Mouse (Mus musculus) hindbrain, postnatal 0 days (tissue): ENCODE measurements at regions not wholly inside any gene's neighbourhood (a gene's known extent, or its start where the extent isn't known, plus 50 kb on each side); places are given as distances from the start of the nearest gene placed in this dataset.

Experiments used
- ATAC-seq: fragments of 200-750 bp; cut with Nextera tagmentation; 2 replicates; pipeline ENCODE4 v1.8.0; 2017; ENCODE audit warnings: mild to moderate bottlenecking, moderate TSS enrichment, moderate library complexity
- DNase-seq: peaks from one replicate; pipeline ENCODE4 v3.0.0-alpha.2; 2015; ENCODE audit warnings: low spot score
- H3K27ac ChIP-seq: fragments of 300-500 bp; sonication (generic); 2 replicates; pipeline ENCODE4 v1.5.1; 2014; ENCODE audit warnings: mild to moderate bottlenecking
- H3K27me3 ChIP-seq: fragments of 300-500 bp; sonication (generic); 2 replicates; pipeline ENCODE4 v1.6.1; 2014; ENCODE audit warnings: low read length, mixed read lengths; ENCODE audit not compliant: insufficient read depth
- H3K36me3 ChIP-seq: fragments of 300-500 bp; sonication (generic); 2 replicates; pipeline ENCODE4 v1.6.1; 2014; ENCODE audit warnings: low read length, mixed read lengths; ENCODE audit not compliant: insufficient read depth
- H3K4me1 ChIP-seq: fragments of 300-500 bp; sonication (generic); 2 replicates; pipeline ENCODE4 v1.6.1; 2014; ENCODE audit warnings: antibody characterized with exemption, low read length, mixed read lengths; ENCODE audit not compliant: insufficient read depth
- H3K4me2 ChIP-seq: fragments of 300-500 bp; sonication (generic); 2 replicates; pipeline ENCODE4 v1.6.1; 2014; ENCODE audit warnings: low read depth, mild to moderate bottlenecking, low read length, moderate library complexity, mixed read lengths
- H3K4me3 ChIP-seq: fragments of 300-500 bp; sonication (generic); 2 replicates; pipeline ENCODE4 v1.5.1; 2014; ENCODE audit warnings: low read length
- H3K9ac ChIP-seq: fragments of 300-500 bp; sonication (generic); replicated peaks from 2 replicates; pipeline ENCODE4 v1.6.1; 2014; ENCODE audit warnings: mild to moderate bottlenecking, low read length, moderate library complexity, mixed read lengths
- H3K9me3 ChIP-seq: fragments of 300-500 bp; sonication (generic); 2 replicates; pipeline ENCODE4 v1.6.1; 2016; ENCODE audit warnings: low read length, mixed read lengths
- CTCF ChIP-seq: IDR thresholded peaks from 2 replicates; pipeline ENCODE4 v1.5.1; 2016; ENCODE audit warnings: antibody characterized with exemption, control low read depth, low read depth
- WGBS: fragments of 180-500 bp; shearing (Covaris S2); extraction: QIAGEN DNeasy Blood & Tissue Kit; methylation state at CpG from one replicate; pipeline ENCODE4 v1.1.7; 2014; 5-methylcytosine and 5-hydroxymethylcytosine counted together

- Histone ChIP-seq H3K4me3 (no peak overlapping the region), H3K4me1 (no peaks in the 10 kb centered on the region), H3K4me2 (no peak overlapping the region), H3K9me3 (no peaks in the 10 kb centered on the region), H3K36me3 (no peaks in the 10 kb centered on the region), H3K9ac (no peak overlapping the region), H3K27ac (no peak overlapping the region), H3K27me3 (no peaks in the 10 kb centered on the region)
- 90% methylated on average over 1 of the region's 1 CpGs for WGBS
- TF ChIP-seq CTCF, result no peak
- DNase-seq, result no peak
- no peak for ATAC-seq
Observed at GRCm38 (mm10) chr6:117356101-117356500, 187.8 kb downstream of the Cxcl12 start.

- 97% methylated on average over 2 of the region's 2 CpGs for WGBS
- no peak overlapping the region for H3K27ac ChIP-seq
- ATAC-seq, result no peak
Observed at GRCm38 (mm10) chr6:117359401-117359800, 191.1 kb downstream of the Cxcl12 start.

GRCm38 (mm10) chr6:117366563-117366962, 198.2 kb downstream of the Cxcl12 start:
- H3K4me3 ChIP-seq, result no peak overlapping the region
- no peak overlapping the region for H3K27ac ChIP-seq
- 89% methylated on average over 6 of the region's 6 CpGs for WGBS
- DNase-seq, result no peak
- no peaks in the 10 kb centered on the region for H3K36me3 ChIP-seq
- no peak for ATAC-seq
- H3K9me3 ChIP-seq, result no peaks in the 10 kb centered on the region
- no peaks in the 10 kb centered on the region for H3K27me3 ChIP-seq
- H3K4me2 ChIP-seq, result no peak overlapping the region
- no peak for TF ChIP-seq CTCF
- no peaks in the 10 kb centered on the region for H3K4me1 ChIP-seq
- no peak overlapping the region for H3K9ac ChIP-seq

More at GRCm38 (mm10) chr6:117359401-117359800, 191.1 kb downstream of the Cxcl12 start:
- Histone ChIP-seq H3K27me3 (no peaks in the 10 kb centered on the region), H3K4me2 (no peak overlapping the region), H3K36me3 (no peaks in the 10 kb centered on the region), H3K4me3 (no peak overlapping the region), H3K9me3 (no peaks in the 10 kb centered on the region), H3K4me1 (no peaks in the 10 kb centered on the region), H3K9ac (no peak overlapping the region)
- DNase-seq, result no peak
- no peak for TF ChIP-seq CTCF

- H3K4me2 ChIP-seq, result no peak overlapping the region
- 0 out of 2 replicates have a peak, but pooled peaks cover 4% of the 10 kb centered on the region for H3K9me3 ChIP-seq
- no peak overlapping the region for H3K27ac ChIP-seq
- no peak overlapping the region for H3K4me3 ChIP-seq
- no peaks in the 10 kb centered on the region for H3K36me3 ChIP-seq
- WGBS, result 94% methylated on average over 5 of the region's 5 CpGs
- no peak overlapping the region for H3K9ac ChIP-seq
- DNase-seq (peak; percentile 5), ATAC-seq (no peak)
- no peaks in the 10 kb centered on the region for H3K27me3 ChIP-seq
- H3K4me1 ChIP-seq, result no peaks in the 10 kb centered on the region
- peak; percentile 27; the same call in 1 of the 2 replicates for TF ChIP-seq CTCF
Observed at GRCm38 (mm10) chr6:117375989-117376388, 207.7 kb downstream of the Cxcl12 start.

GRCm38 (mm10) chr6:117379904-117380303, 211.6 kb downstream of the Cxcl12 start:
- no peaks in the 10 kb centered on the region for H3K36me3 ChIP-seq
- H3K4me1 ChIP-seq, result no peaks in the 10 kb centered on the region
- DNase-seq (no peak), ATAC-seq (no peak)
- 89% methylated on average over 4 of the region's 4 CpGs for WGBS
- no peaks in the 10 kb centered on the region for H3K27me3 ChIP-seq
- no peak overlapping the region for H3K27ac ChIP-seq
- TF ChIP-seq CTCF, result no peak
- H3K9me3 ChIP-seq, result 0 out of 2 replicates have a peak, but pooled peaks cover 4% of the 10 kb centered on the region
- H3K4me2 ChIP-seq, result no peak overlapping the region
- H3K4me3 ChIP-seq, result no peak overlapping the region
- H3K9ac ChIP-seq, result no peak overlapping the region

GRCm38 (mm10) chr6:117390233-117390848, 222.0 kb downstream of the Cxcl12 start:
- Histone ChIP-seq H3K4me2 (no peak overlapping the region), H3K36me3 (no peaks in the 10 kb centered on the region), H3K4me3 (no peak overlapping the region), H3K27me3 (no peaks in the 10 kb centered on the region), H3K4me1 (no peaks in the 10 kb centered on the region), H3K9me3 (no peaks in the 10 kb centered on the region), H3K9ac (no peak overlapping the region), H3K27ac (no peak overlapping the region)
- DNase-seq (no peak), ATAC-seq (no peak)
- TF ChIP-seq CTCF, result no peak
- WGBS, result 88% methylated on average over 7 of the region's 7 CpGs

- Histone ChIP-seq H3K9me3 (no peaks in the 10 kb centered on the region), H3K9ac (no peak overlapping the region), H3K27me3 (no peaks in the 10 kb centered on the region), H3K4me1 (no peaks in the 10 kb centered on the region), H3K4me2 (no peak overlapping the region), H3K4me3 (no peak overlapping the region), H3K36me3 (no peaks in the 10 kb centered on the region), H3K27ac (no peak overlapping the region)
- DNase-seq (no peak), ATAC-seq (no peak)
- TF ChIP-seq CTCF, result no peak
Observed at GRCm38 (mm10) chr6:117393480-117393879, 225.1 kb downstream of the Cxcl12 start.
